Mouse (Mus musculus) erythroblast, embryonic 14.5 days (primary cell): ENCODE data around the gene Znrd1as.

Experiments
- GATA1 ChIP-seq: IDR thresholded peaks from 2 replicates; pipeline ENCODE4 v1.6.1; 2012; ENCODE audit warnings: low read length, inconsistent platforms, mixed read lengths
- TAL1 ChIP-seq: IDR thresholded peaks from 3 replicates; pipeline ENCODE4 v1.6.1; 2012; ENCODE audit warnings: low read length, inconsistent platforms, mixed read lengths

DNA sequence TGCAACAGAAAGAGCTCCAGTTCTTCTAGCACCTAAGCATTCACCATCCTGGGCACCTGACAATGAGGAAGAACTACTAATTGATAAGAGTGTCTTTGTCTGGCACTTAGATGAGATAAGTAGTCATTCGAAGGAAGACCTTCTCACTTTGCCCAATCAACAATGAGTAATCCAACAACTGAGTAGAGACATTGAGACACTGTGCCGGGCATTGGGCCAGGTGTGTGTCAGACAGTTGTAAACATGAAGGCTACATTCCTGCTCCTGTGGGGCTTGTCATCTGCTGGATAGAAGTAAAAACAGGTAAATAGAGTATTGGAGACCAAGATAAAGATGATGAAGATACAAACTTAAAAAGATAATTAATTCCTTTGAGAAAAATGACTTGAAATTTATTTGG is 20.3 kb upstream of the Znrd1as start:
- TF ChIP-seq GATA1, result no peak
- no peak for TF ChIP-seq TAL1
